Mouse (Mus musculus): ENCODE data around the gene Dusp11. TPM values are rescaled to one million over a fixed set of nuclear protein-coding genes. Genes with fewer than 3 reads are reported as not detected.

Dusp11 gene
- total and polyA plus RNA-seq, 3 experiments: 33.2 to 46.6 (median 35.7) TPM

- in situ Hi-C loops (cut with MboI; ENCODE audit: low pct_ligation_motif_present, low pct_unique_long_range_greater_than_20kb, low sequenced_read_pairs) (no loop called here), dilution Hi-C loops (cut with MboI; ENCODE audit: extremely low pct_ligation_motif_present, extremely low pct_unique_long_range_greater_than_20kb, low sequenced_read_pairs) (no loop called here)
- no peak for DNase-seq (ENCODE audit: extremely low read depth)
- H3K4me2 ChIP-seq (ENCODE audit: insufficient read depth, low read depth, poor library complexity, severe bottlenecking): no peak overlapping the region
- no peak overlapping the region for H3K4me3 ChIP-seq (replicated peaks in 1 of 3; ENCODE audit: low read depth in 2 of 3, low read length in 2 of 3, poor library complexity in 1 of 3)
- no peak overlapping the region for H3K9ac ChIP-seq (ENCODE audit: insufficient read depth, low read depth)
- H3K36me3 ChIP-seq (replicated peaks in 1 of 2; ENCODE audit: control insufficient read depth in 1 of 2, insufficient read depth in 1 of 2, low read length in 1 of 2): peaks cover 13 to 45% of the 10 kb centered on the region in 2 experiments
- no peaks in the 10 kb centered on the region for H3K27me3 ChIP-seq (replicated peaks)
- H3K79me2 ChIP-seq (replicated peaks; ENCODE audit: control insufficient read depth, extremely low read depth, insufficient read depth, poor library complexity, severe bottlenecking): no peaks in the 10 kb centered on the region
- H3K27ac ChIP-seq (ENCODE audit: insufficient read depth, low read depth): no peak overlapping the region
- H3K9me3 ChIP-seq (replicated peaks; ENCODE audit: low read length): no peaks in the 10 kb centered on the region
- TF ChIP-seq BHLHE40 (IDR thresholded peaks at IDR 0.05; ENCODE audit: low read depth, low read length) (no peak), RCOR1 (conservative IDR thresholded peaks at IDR 0.05; ENCODE audit: low read depth, low read length) (no peak), NRF1 (IDR thresholded peaks at IDR 0.05; ENCODE audit: low read depth, low read length) (no peak), JUND (conservative IDR thresholded peaks at IDR 0.05; ENCODE audit: low read depth, low read length) (no peak), E2F4 (IDR thresholded peaks at IDR 0.05; ENCODE audit: insufficient replicate concordance, low read depth, low read length) (no peak), ZC3H11A (IDR thresholded peaks at IDR 0.05; ENCODE audit: low read depth, low read length) (no peak), PAX5 (IDR thresholded peaks at IDR 0.05; ENCODE audit: low read length) (no peak), EP300 (IDR thresholded peaks at IDR 0.05; ENCODE audit: low read length) (no peak), MXI1 (IDR thresholded peaks at IDR 0.05; ENCODE audit: low read depth, low read length) (no peak), SMC3 (IDR thresholded peaks at IDR 0.05; ENCODE audit: low read depth, low read length) (no peak), TCF12 (IDR thresholded peaks at IDR 0.05; ENCODE audit: low read depth, low read length) (no peak), USF2 (conservative IDR thresholded peaks at IDR 0.05; ENCODE audit: low read depth, low read length) (no peak), POLR2AphosphoS2 (IDR thresholded peaks at IDR 0.05; ENCODE audit: low read depth, low read length) (no peak), HCFC1 (IDR thresholded peaks at IDR 0.05; ENCODE audit: low read depth, low read length) (no peak), ETS1 (conservative IDR thresholded peaks at IDR 0.05; ENCODE audit: low read depth, low read length) (no peak), IRF4 (IDR thresholded peaks at IDR 0.05; ENCODE audit: low read depth, low read length) (no peak), MEF2A (IDR thresholded peaks at IDR 0.05; ENCODE audit: borderline replicate concordance, low read depth, low read length) (no peak), ZNF384 (IDR thresholded peaks at IDR 0.05; ENCODE audit: low read depth, low read length) (no peak), UBTF (IDR thresholded peaks at IDR 0.05; ENCODE audit: low read depth, low read length) (no peak)
- H3K4me1 ChIP-seq (ENCODE audit: control insufficient read depth in 1 of 2, insufficient read depth in 2 of 2): peaks cover 0 to 4% of the 10 kb centered on the region in 2 experiments; a peak in 2 of 4 replicates
These were observed 27.4 kb downstream of the Dusp11 start for GRCm38 (mm10) chr6:85934047-85934446.

DNA sequence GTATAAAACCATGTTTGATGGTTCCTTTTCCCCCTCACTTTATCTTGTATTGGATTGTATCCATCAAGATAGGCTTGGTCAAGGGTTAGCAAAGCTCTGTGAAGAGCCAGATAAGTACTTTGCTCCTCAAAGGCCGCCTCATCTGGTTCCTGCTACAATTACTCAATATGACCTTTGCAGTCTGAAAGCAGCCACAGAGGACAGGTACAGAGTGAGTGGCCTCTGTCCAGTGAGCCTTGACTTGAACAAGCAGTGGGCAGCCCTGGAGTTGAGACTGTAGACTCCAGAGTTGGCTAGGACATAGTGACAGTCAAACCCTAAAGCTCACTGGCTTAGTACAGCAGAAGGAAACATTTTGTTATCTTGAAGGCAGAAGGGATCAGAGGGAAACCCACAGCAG lies 32.2 kb downstream of the Dusp11 start:
- Histone ChIP-seq H3K36me3 (replicated peaks in 1 of 2; ENCODE audit: control insufficient read depth in 1 of 2, insufficient read depth in 1 of 2, low read length in 1 of 2) (peaks cover 48 to 82% of the 10 kb centered on the region in 2 experiments), H3K4me2 (ENCODE audit: insufficient read depth, low read depth, poor library complexity, severe bottlenecking) (no peak overlapping the region), H3K79me2 (replicated peaks; ENCODE audit: control insufficient read depth, extremely low read depth, insufficient read depth, poor library complexity, severe bottlenecking) (no peaks in the 10 kb centered on the region), H3K9me3 (replicated peaks; ENCODE audit: low read length) (no peaks in the 10 kb centered on the region), H3K4me1 (ENCODE audit: control insufficient read depth in 1 of 2, insufficient read depth in 2 of 2) (no peaks in the 10 kb centered on the region), H3K27me3 (replicated peaks) (no peaks in the 10 kb centered on the region), H3K27ac (ENCODE audit: insufficient read depth, low read depth) (no peak overlapping the region), H3K9ac (ENCODE audit: insufficient read depth, low read depth) (no peak overlapping the region), H3K4me3 (replicated peaks in 1 of 3; ENCODE audit: low read depth in 2 of 3, low read length in 2 of 3, poor library complexity in 1 of 3) (no peak overlapping the region)
- DNase-seq (ENCODE audit: extremely low read depth): no peak
- in situ Hi-C loops (cut with MboI; ENCODE audit: low pct_ligation_motif_present, low pct_unique_long_range_greater_than_20kb, low sequenced_read_pairs): no loop called here
- dilution Hi-C loops (cut with MboI; ENCODE audit: extremely low pct_ligation_motif_present, extremely low pct_unique_long_range_greater_than_20kb, low sequenced_read_pairs): no loop called here
- TF ChIP-seq USF1 (IDR thresholded peaks at IDR 0.05; ENCODE audit: low read depth, low read length) (no peak), ZMIZ1 (IDR thresholded peaks at IDR 0.05; ENCODE audit: low read depth, low read length) (no peak), ELF1 (IDR thresholded peaks at IDR 0.05; ENCODE audit: low read depth, low read length) (no peak), ETS1 (conservative IDR thresholded peaks at IDR 0.05; ENCODE audit: low read depth, low read length) (no peak), HCFC1 (IDR thresholded peaks at IDR 0.05; ENCODE audit: low read depth, low read length) (no peak)
